Mouse (Mus musculus) heart, embryonic 14.5 days (tissue): ENCODE measurements around the gene Fermt2. TPM values are rescaled to one million over a fixed set of nuclear protein-coding genes. Genes with fewer than 3 reads are reported as not detected.
A peak's percentile ranks its signal among the peaks of the same experiment; 100 is the strongest.

ENCODE experiments used
- ATAC-seq: fragments of 200-750 bp; cut with Nextera tagmentation; 2 replicates; pipeline ENCODE4 v1.8.0; 2017; ENCODE audit warnings: low read depth, moderate TSS enrichment; ENCODE audit not compliant: insufficient number of reproducible peaks, insufficient read depth, low FRiP score
- H3K27ac ChIP-seq, 2 experiments: fragments of 200-500 bp in 1 of 2; fragments of 300-500 bp in 1 of 2; sonication (generic) in 1 of 2; replicated peaks in 1 of 2; 2 replicates each; pipeline ENCODE4 v1.5.1; 2012 to 2014; ENCODE audit warnings: low read depth in 2 of 2, low read length in 2 of 2, control low read depth in 1 of 2, mild to moderate bottlenecking in 1 of 2, mixed read lengths in 1 of 2; ENCODE audit not compliant: control insufficient read depth in 1 of 2, insufficient read depth in 1 of 2
- H3K27me3 ChIP-seq: fragments of 300-500 bp; sonication (generic); 2 replicates; pipeline ENCODE4 v1.6.1; 2014; ENCODE audit warnings: mild to moderate bottlenecking, low read length, control low read depth; ENCODE audit not compliant: control insufficient read depth, insufficient read depth
- H3K36me3 ChIP-seq: fragments of 300-500 bp; sonication (generic); 2 replicates; pipeline ENCODE4 v1.6.1; 2014; ENCODE audit warnings: mild to moderate bottlenecking, control low read depth, low read length, mixed read lengths; ENCODE audit not compliant: control insufficient read depth, insufficient read depth
- H3K4me1 ChIP-seq, 2 experiments: fragments of 200-500 bp in 1 of 2; fragments of 300-500 bp in 1 of 2; sonication (generic) in 1 of 2; 2 replicates each; pipeline ENCODE4 v1.6.1; 2012 to 2014; ENCODE audit warnings: low read length in 2 of 2, control low read depth in 1 of 2, mixed read lengths in 1 of 2; ENCODE audit not compliant: control insufficient read depth in 2 of 2, insufficient read depth in 2 of 2
- H3K4me2 ChIP-seq: fragments of 300-500 bp; sonication (generic); 2 replicates; pipeline ENCODE4 v1.6.1; 2014; ENCODE audit warnings: mild to moderate bottlenecking, low read length
- H3K4me3 ChIP-seq, 2 experiments: fragments of 200-500 bp in 1 of 2; fragments of 300-500 bp in 1 of 2; sonication (generic) in 1 of 2; 2 replicates each; pipeline ENCODE4 v1.5.1; 2012 to 2014; ENCODE audit warnings: low read length in 2 of 2, mild to moderate bottlenecking in 2 of 2, control low read depth in 1 of 2, low read depth in 1 of 2, moderate library complexity in 1 of 2; ENCODE audit not compliant: control insufficient read depth in 1 of 2, insufficient read depth in 1 of 2
- H3K9ac ChIP-seq: fragments of 300-500 bp; sonication (generic); 2 replicates; pipeline ENCODE4 v1.6.1; 2014; ENCODE audit warnings: mild to moderate bottlenecking, low read length
- H3K9me3 ChIP-seq: fragments of 300-500 bp; sonication (generic); 2 replicates; pipeline ENCODE4 v1.6.1; 2016; ENCODE audit warnings: low read length, control low read depth; ENCODE audit not compliant: control insufficient read depth
- WGBS: fragments of 180-500 bp; shearing (Covaris S2); extraction: QIAGEN DNeasy Blood & Tissue Kit; methylation state at CpG from one replicate; pipeline ENCODE4 v1.1.7; 2014; 5-methylcytosine and 5-hydroxymethylcytosine counted together
- polyA plus RNA-seq: library from polyadenylated mRNA; unstranded; fragments of >200 nt; fragmentation: Nextera tagmentation; extraction: Ambion mirVana; gene quantifications from 2 replicates; pipeline ENCODE4 v1.2.1, GENCODE M21; 2014

Gene Fermt2
- polyA plus RNA-seq, 1 experiment from 2014 or later: 228 TPM

GRCm38 (mm10) chr14:45507447-45507846 is 22.5 kb downstream of the Fermt2 start:
- H3K36me3 ChIP-seq: peaks cover 48% of the 10 kb centered on the region
- no peak overlapping the region for H3K4me3 ChIP-seq
- H3K4me1 ChIP-seq: peaks cover 30 to 64% of the 10 kb centered on the region in 2 experiments
- peak overlapping the region in 1 of 2 experiments; percentile 35; a peak in 1 of 4 replicates for H3K27ac ChIP-seq
- H3K4me2 ChIP-seq: no peak overlapping the region
- no peaks in the 10 kb centered on the region for H3K9me3 ChIP-seq
- peak; percentile 23; the same call in 1 of the 2 replicates for ATAC-seq
- 37% methylated on average over 3 of the region's 3 CpGs for WGBS
- no peaks in the 10 kb centered on the region for H3K27me3 ChIP-seq
- H3K9ac ChIP-seq: peak overlapping the region; percentile 16; the same call in 1 of the 2 replicates

- no peaks in the 10 kb centered on the region for H3K27me3 ChIP-seq
- H3K36me3 ChIP-seq: peaks cover 51% of the 10 kb centered on the region
- ATAC-seq: peak; percentile 60; the same call in 1 of the 2 replicates
- peak overlapping the region in 1 of 2 experiments; percentile 35; a peak in 1 of 4 replicates for H3K27ac ChIP-seq
- no peak overlapping the region for H3K4me3 ChIP-seq
- peaks cover 29 to 61% of the 10 kb centered on the region in 2 experiments for H3K4me1 ChIP-seq
- H3K9me3 ChIP-seq: no peaks in the 10 kb centered on the region
- WGBS: 14% methylated on average over 6 of the region's 6 CpGs
- no peak overlapping the region; the same call in 1 of the 2 replicates for H3K9ac ChIP-seq
- H3K4me2 ChIP-seq: 0 out of 2 replicates have a peak overlapping the region, but pooled peaks have one; percentile 15
These were observed 22.9 kb downstream of the Fermt2 start for GRCm38 (mm10) chr14:45507032-45507431.

- no peaks in the 10 kb centered on the region for H3K9me3 ChIP-seq
- 0 out of 4 replicates have a peak overlapping the region, but pooled peaks of 1 of the 2 experiments have one; percentile 35 for H3K27ac ChIP-seq
- peaks cover 49% of the 10 kb centered on the region for H3K36me3 ChIP-seq
- H3K9ac ChIP-seq: no peak overlapping the region
- H3K4me3 ChIP-seq: no peak overlapping the region
- no peak for ATAC-seq
- H3K4me1 ChIP-seq: peaks cover 26 to 54% of the 10 kb centered on the region in 2 experiments
- H3K27me3 ChIP-seq: no peaks in the 10 kb centered on the region
- H3K4me2 ChIP-seq: no peak overlapping the region
- 95% methylated on average over 4 of the region's 4 CpGs for WGBS
These were observed 23.8 kb downstream of the Fermt2 start for GRCm38 (mm10) chr14:45506165-45506564.

- no peak overlapping the region for H3K27ac ChIP-seq
- ATAC-seq: no peak
- 84% methylated on average over 10 of the region's 10 CpGs for WGBS
- H3K4me1 ChIP-seq: peaks cover 21 to 44% of the 10 kb centered on the region in 2 experiments
- H3K36me3 ChIP-seq: peaks cover 48% of the 10 kb centered on the region
- H3K4me3 ChIP-seq: no peak overlapping the region
- no peak overlapping the region for H3K4me2 ChIP-seq
- no peaks in the 10 kb centered on the region for H3K9me3 ChIP-seq
- no peak overlapping the region for H3K9ac ChIP-seq
- H3K27me3 ChIP-seq: no peaks in the 10 kb centered on the region
These were observed 25.4 kb downstream of the Fermt2 start for GRCm38 (mm10) chr14:45504422-45505113.

GRCm38 (mm10) chr14:45503934-45504333 is 26.0 kb downstream of the Fermt2 start:
- WGBS: 68% methylated on average over 3 of the region's 3 CpGs
- no peaks in the 10 kb centered on the region for H3K27me3 ChIP-seq
- H3K4me2 ChIP-seq: no peak overlapping the region
- peaks cover 48% of the 10 kb centered on the region for H3K36me3 ChIP-seq
- ATAC-seq: no peak
- no peaks in the 10 kb centered on the region for H3K9me3 ChIP-seq
- H3K9ac ChIP-seq: no peak overlapping the region
- H3K4me3 ChIP-seq: no peak overlapping the region
- peaks cover 21 to 38% of the 10 kb centered on the region in 2 experiments for H3K4me1 ChIP-seq
- no peak overlapping the region for H3K27ac ChIP-seq

GRCm38 (mm10) chr14:45500052-45500451 is 29.9 kb downstream of the Fermt2 start:
- no peak overlapping the region for H3K4me3 ChIP-seq
- H3K36me3 ChIP-seq: peaks cover 65% of the 10 kb centered on the region
- no peaks in the 10 kb centered on the region for H3K27me3 ChIP-seq
- no peaks in the 10 kb centered on the region for H3K9me3 ChIP-seq
- no peak for ATAC-seq
- H3K4me1 ChIP-seq: peaks cover 4 to 8% of the 10 kb centered on the region in 2 experiments; a peak in 2 of 4 replicates
- no peak overlapping the region for H3K4me2 ChIP-seq
- WGBS: 89% methylated on average over 11 of the region's 11 CpGs
- no peak overlapping the region for H3K9ac ChIP-seq
- peak overlapping the region in 1 of 2 experiments; percentile 15; a peak in 1 of 4 replicates for H3K27ac ChIP-seq

- H3K36me3 ChIP-seq: peaks cover 49% of the 10 kb centered on the region
- no peak for ATAC-seq
- no peak overlapping the region for H3K4me3 ChIP-seq
- 98% methylated on average over 3 of the region's 3 CpGs for WGBS
- H3K27me3 ChIP-seq: no peaks in the 10 kb centered on the region
- no peak overlapping the region for H3K9ac ChIP-seq
- H3K4me2 ChIP-seq: no peak overlapping the region
- no peak overlapping the region for H3K27ac ChIP-seq
- H3K9me3 ChIP-seq: no peaks in the 10 kb centered on the region
- H3K4me1 ChIP-seq: peaks cover 4 to 11% of the 10 kb centered on the region in 2 experiments; a peak in 2 of 4 replicates
These were observed 32.8 kb downstream of the Fermt2 start for GRCm38 (mm10) chr14:45497116-45497515.
